Mouse (Mus musculus): ENCODE data around the gene Map3k11.

Gene Map3k11

GRCm38 (mm10) chr19:5710581-5710980 lies 22.0 kb downstream of the Map3k11 start:
- peak in 1 of 2 experiments; percentile 57 for DNase-seq (ENCODE audit: low spot score in 2 of 2)

GRCm38 (mm10) chr19:5711218-5711617 lies 22.7 kb downstream of the Map3k11 start:
- DNase-seq (ENCODE audit: low spot score in 2 of 2): peak in 1 of 2 experiments; percentile 73

- DNase-seq (ENCODE audit: low spot score in 2 of 2): no peak
These were observed 23.4 kb downstream of the Map3k11 start for GRCm38 (mm10) chr19:5711907-5712460.

GRCm38 (mm10) chr19:5713255-5713654 lies 24.7 kb downstream of the Map3k11 start:
- DNase-seq (ENCODE audit: low spot score in 2 of 2): no peak

- peak; percentile 63 to 73 for DNase-seq (ENCODE audit: low spot score in 2 of 2)
These were observed 25.2 kb downstream of the Map3k11 start for GRCm38 (mm10) chr19:5713730-5714129.

- no peak for DNase-seq (ENCODE audit: low spot score in 2 of 2)
These were observed 27.5 kb downstream of the Map3k11 start for GRCm38 (mm10) chr19:5715793-5716688.

- DNase-seq (ENCODE audit: low spot score in 2 of 2): no peak
These were observed 28.4 kb downstream of the Map3k11 start for GRCm38 (mm10) chr19:5716955-5717354.

GRCm38 (mm10) chr19:5721233-5721632 lies 32.7 kb downstream of the Map3k11 start:
- DNase-seq (ENCODE audit: low spot score in 2 of 2): no peak

- DNase-seq (ENCODE audit: low spot score in 2 of 2): no peak
These were observed 34.4 kb downstream of the Map3k11 start for GRCm38 (mm10) chr19:5722848-5723425.

GRCm38 (mm10) chr19:5723934-5724548 lies 35.5 kb downstream of the Map3k11 start:
- no peak for DNase-seq (ENCODE audit: low spot score in 2 of 2)

- peak in 1 of 2 experiments; percentile 60 for DNase-seq (ENCODE audit: low spot score in 2 of 2)
These were observed 36.0 kb downstream of the Map3k11 start for GRCm38 (mm10) chr19:5724549-5724941.

GRCm38 (mm10) chr19:5725029-5725707 lies 36.6 kb downstream of the Map3k11 start:
- DNase-seq (ENCODE audit: low spot score in 2 of 2): no peak

- DNase-seq (ENCODE audit: low spot score in 2 of 2): peak; percentile 71 to 81
These were observed 37.4 kb downstream of the Map3k11 start, which contains the start of gene Ehbp1l1 for GRCm38 (mm10) chr19:5725767-5726515. Gene Ehbp1l1, minus strand, starts transcription at chr19:5726317.

- DNase-seq (ENCODE audit: low spot score in 2 of 2): no peak
These were observed 38.5 kb downstream of the Map3k11 start for GRCm38 (mm10) chr19:5726961-5727578.

- DNase-seq (ENCODE audit: low spot score in 2 of 2): peak; percentile 80 to 91
These were observed 39.2 kb downstream of the Map3k11 start for GRCm38 (mm10) chr19:5727701-5728100.

- peak in 1 of 2 experiments; percentile 52 for DNase-seq (ENCODE audit: low spot score in 2 of 2)
These were observed 40.3 kb downstream of the Map3k11 start for GRCm38 (mm10) chr19:5728631-5729443.

GRCm38 (mm10) chr19:5729444-5729815 lies 40.9 kb downstream of the Map3k11 start, which contains the start of gene Fam89b:
Gene Fam89b, minus strand, starts transcription at chr19:5729653.
- peak; percentile 86 to 92 for DNase-seq (ENCODE audit: low spot score in 2 of 2)

- DNase-seq (ENCODE audit: low spot score in 2 of 2): no peak
These were observed 42.0 kb downstream of the Map3k11 start for GRCm38 (mm10) chr19:5730314-5731186.

Data from urinary bladder, postnatal 4 days (tissue).